Mouse (Mus musculus) olfactory bulb, adult 2 months (tissue): ENCODE results near the gene Zfyve28. TPM values are rescaled to one million over a fixed set of nuclear protein-coding genes. Genes with fewer than 3 reads are reported as not detected.

Experiments
- H3K27ac ChIP-seq: fragments of 200-500 bp; 2 replicates; pipeline ENCODE4 v1.5.1; 2012; ENCODE audit warnings: low read depth, low read length; ENCODE audit not compliant: insufficient read depth
- H3K4me1 ChIP-seq: fragments of 200-500 bp; 2 replicates; pipeline ENCODE4 v1.6.1; 2012; ENCODE audit warnings: low read length; ENCODE audit not compliant: control insufficient read depth, insufficient read depth
- H3K4me3 ChIP-seq: fragments of 200-500 bp; 2 replicates; pipeline ENCODE4 v1.5.1; 2012; ENCODE audit warnings: mild to moderate bottlenecking, low read depth, low read length, moderate library complexity; ENCODE audit not compliant: insufficient read depth
- CTCF ChIP-seq: fragments of 200-500 bp; IDR thresholded peaks from 2 replicates; pipeline ENCODE4 v1.5.1; 2012; ENCODE audit warnings: low read depth, mild to moderate bottlenecking, low read length, moderate library complexity; ENCODE audit not compliant: insufficient read depth
- POLR2A ChIP-seq: fragments of 200-500 bp; IDR thresholded peaks from 2 replicates; pipeline ENCODE4 v1.6.1; 2012; ENCODE audit warnings: mild to moderate bottlenecking, low read depth, low read length, moderate library complexity; ENCODE audit not compliant: insufficient read depth
- WGBS: fragments of 180-500 bp; shearing (Covaris S2); methylation state at CpG from one replicate; pipeline ENCODE4 v1.1.7; 2018; 5-methylcytosine and 5-hydroxymethylcytosine counted together
- polyA plus RNA-seq: library from polyadenylated mRNA; stranded (reverse); fragments of >200 nt; gene quantifications from 2 replicates; pipeline ENCODE4 v1.2.4, GENCODE M21; 2012; ENCODE audit warnings: low replicate concordance; ENCODE audit not compliant: missing spikeins, insufficient read depth, insufficient read length

The Zfyve28 gene
- polyA plus RNA-seq, 1 experiment: not detected

GRCm38 (mm10) chr5:34185051-34185580, 103.1 kb downstream of the Zfyve28 start:
- no peak overlapping the region for H3K27ac ChIP-seq
- no peak for TF ChIP-seq POLR2A
- no peak for TF ChIP-seq CTCF
- peaks cover 55% of the 10 kb centered on the region for H3K4me1 ChIP-seq
- H3K4me3 ChIP-seq: 0 out of 2 replicates have a peak overlapping the region, but pooled peaks have one; percentile 85
- 78% methylated on average over 1 of the region's 1 CpGs for WGBS

- WGBS: 89% methylated on average over 3 of the region's 3 CpGs
These were observed 104.3 kb downstream of the Zfyve28 start for GRCm38 (mm10) chr5:34183976-34184375.

GRCm38 (mm10) chr5:34183156-34183880, 104.9 kb downstream of the Zfyve28 start:
- no peak overlapping the region for H3K4me3 ChIP-seq
- TF ChIP-seq CTCF (no peak), POLR2A (no peak)
- 30% methylated on average over 5 of the region's 5 CpGs for WGBS
- peak overlapping the region; percentile 36; the same call in 1 of the 2 replicates for H3K27ac ChIP-seq
- peaks cover 43% of the 10 kb centered on the region for H3K4me1 ChIP-seq

More at GRCm38 (mm10) chr5:34183976-34184375, 104.3 kb downstream of the Zfyve28 start:
- Histone ChIP-seq H3K4me1 (peaks cover 47% of the 10 kb centered on the region), H3K4me3 (no peak overlapping the region), H3K27ac (0 out of 2 replicates have a peak overlapping the region, but pooled peaks have one; percentile 32)
- TF ChIP-seq POLR2A (no peak), CTCF (no peak)

- TF ChIP-seq POLR2A: no peak
- no peak for TF ChIP-seq CTCF
- Histone ChIP-seq H3K27ac (peak overlapping the region; percentile 36; the same call in 1 of the 2 replicates), H3K4me1 (peaks cover 44% of the 10 kb centered on the region), H3K4me3 (no peak overlapping the region)
- 60% methylated on average over 3 of the region's 3 CpGs for WGBS
These were observed 105.8 kb downstream of the Zfyve28 start for GRCm38 (mm10) chr5:34182486-34182885.

GRCm38 (mm10) chr5:34177821-34178220, 110.4 kb downstream of the Zfyve28 start:
- WGBS: 90% methylated on average over 4 of the region's 4 CpGs
- no peak overlapping the region for H3K4me3 ChIP-seq
- TF ChIP-seq POLR2A (no peak), CTCF (no peak)
- H3K27ac ChIP-seq: no peak overlapping the region
- H3K4me1 ChIP-seq: peaks cover 17% of the 10 kb centered on the region

GRCm38 (mm10) chr5:34177091-34177490, 111.2 kb downstream of the Zfyve28 start:
- no peak overlapping the region for H3K27ac ChIP-seq

GRCm38 (mm10) chr5:34176691-34177090, 111.6 kb downstream of the Zfyve28 start:
- no peak for TF ChIP-seq CTCF
- TF ChIP-seq POLR2A: no peak
- Histone ChIP-seq H3K4me3 (no peak overlapping the region), H3K27ac (no peak overlapping the region), H3K4me1 (peaks cover 12% of the 10 kb centered on the region)
- 70% methylated on average over 10 of the region's 10 CpGs for WGBS

More at GRCm38 (mm10) chr5:34177091-34177490, 111.2 kb downstream of the Zfyve28 start:
- Histone ChIP-seq H3K4me1 (peaks cover 12% of the 10 kb centered on the region), H3K4me3 (no peak overlapping the region)
- TF ChIP-seq CTCF: no peak
- 77% methylated on average over 2 of the region's 2 CpGs for WGBS

GRCm38 (mm10) chr5:34175403-34175694, 112.9 kb downstream of the Zfyve28 start:
- peaks cover 18% of the 10 kb centered on the region for H3K4me1 ChIP-seq
- 25% methylated on average over 5 of the region's 5 CpGs for WGBS
- no peak overlapping the region for H3K27ac ChIP-seq
- TF ChIP-seq POLR2A (no peak), CTCF (no peak)
- no peak overlapping the region for H3K4me3 ChIP-seq

GRCm38 (mm10) chr5:34174550-34175402, 113.5 kb downstream of the Zfyve28 start:
- TF ChIP-seq POLR2A (no peak), CTCF (no peak)
- Histone ChIP-seq H3K27ac (no peak overlapping the region), H3K4me3 (no peak overlapping the region), H3K4me1 (peaks cover 18% of the 10 kb centered on the region)
- 71% methylated on average over 5 of the region's 5 CpGs for WGBS
